Mouse (Mus musculus) colon, adult 2 months (tissue): ENCODE data around the gene Amy2a5. TPM values are rescaled to one million over a fixed set of nuclear protein-coding genes. Genes with fewer than 3 reads are reported as not detected.

Experiments used
- polyA plus RNA-seq: library from polyadenylated mRNA; depleted of rRNA; stranded (reverse); fragments of >200 nt; gene quantifications from 2 replicates; pipeline ENCODE4 v1.2.3, GENCODE M21; 2012; rRNA removed

Amy2a5 gene
- polyA plus RNA-seq: 0.19 and 30.5 TPM in 2 replicates

GRCm38 (mm10) chr3:113258737-113259136 lies at the start of gene Amy2a5:
TSS of gene Amy2a5 (minus strand) at chr3:113258837.

GRCm38 (mm10) chr3:113291349-113291748 lies 32.7 kb upstream of the Amy2a5 start, which contains the start of gene Amy2a4:
TSS of gene Amy2a4 (minus strand) at chr3:113291449.

Other genes starting within 250 kb of the Amy2a5 start
- gene Amy2a4, start 32.6 kb upstream of the Amy2a5 start, polyA plus RNA-seq: 134 TPM in 1 of 2 replicates, not detected in the other
- 134 TPM in 1 of 2 replicates, not detected in the other for gene Amy2a3, start 65.2 kb upstream of the Amy2a5 start, polyA plus RNA-seq
- gene Amy2a2, start 97.8 kb upstream of the Amy2a5 start, polyA plus RNA-seq: 134 TPM in 1 of 2 replicates, not detected in the other